Mouse (Mus musculus) cerebellum, adult 11 months (tissue): ENCODE measurements around the gene Cdkn2b.

Experiments used
- DNase-seq: peaks from one replicate; pipeline ENCODE4 v3.0.0; 2022

The Cdkn2b gene

GRCm38 (mm10) chr4:89310491-89311254, at the start of gene Cdkn2b:
Cdkn2b (minus strand) TSS chr4:89311039.
- peak; percentile 42 for DNase-seq

GRCm38 (mm10) chr4:89360349-89360748, 49.5 kb upstream of the Cdkn2b start:
- DNase-seq, result no peak

- DNase-seq, result no peak
Measured at GRCm38 (mm10) chr4:89359506-89359905, 48.7 kb upstream of the Cdkn2b start.

- no peak for DNase-seq
Measured at GRCm38 (mm10) chr4:89353935-89354334, 43.1 kb upstream of the Cdkn2b start.

- DNase-seq, result no peak
Measured at GRCm38 (mm10) chr4:89353071-89353582, 42.3 kb upstream of the Cdkn2b start.

GRCm38 (mm10) chr4:89351474-89351873, 40.6 kb upstream of the Cdkn2b start:
- DNase-seq, result no peak

GRCm38 (mm10) chr4:89350938-89351451, 40.2 kb upstream of the Cdkn2b start:
- no peak for DNase-seq

GRCm38 (mm10) chr4:89350391-89350790, 39.6 kb upstream of the Cdkn2b start:
- DNase-seq, result no peak

GRCm38 (mm10) chr4:89348842-89349241, 38.0 kb upstream of the Cdkn2b start:
- no peak for DNase-seq

GRCm38 (mm10) chr4:89313461-89313860, 2.6 kb upstream of the Cdkn2b start:
- no peak for DNase-seq

- DNase-seq, result no peak
Measured at GRCm38 (mm10) chr4:89309996-89310395, 843 bp downstream of the Cdkn2b start.

GRCm38 (mm10) chr4:89308001-89308400, 2.8 kb downstream of the Cdkn2b start:
- no peak for DNase-seq

GRCm38 (mm10) chr4:89306798-89307365, 4.0 kb downstream of the Cdkn2b start:
- DNase-seq, result no peak

- no peak for DNase-seq
Measured at GRCm38 (mm10) chr4:89305691-89306090, 5.1 kb downstream of the Cdkn2b start.

- DNase-seq, result no peak
Measured at GRCm38 (mm10) chr4:89303281-89303995, 7.4 kb downstream of the Cdkn2b start.

GRCm38 (mm10) chr4:89302129-89302528, 8.7 kb downstream of the Cdkn2b start:
- DNase-seq, result no peak

- no peak for DNase-seq
Measured at GRCm38 (mm10) chr4:89299721-89300120, 11.1 kb downstream of the Cdkn2b start.

- DNase-seq, result no peak
Measured at GRCm38 (mm10) chr4:89295441-89296220, 15.2 kb downstream of the Cdkn2b start.

- no peak for DNase-seq
Measured at GRCm38 (mm10) chr4:89294486-89295440, 16.1 kb downstream of the Cdkn2b start, which contains the start of gene Cdkn2a. Cdkn2a (minus strand) TSS chr4:89294653.

GRCm38 (mm10) chr4:89294091-89294485, 16.8 kb downstream of the Cdkn2b start:
- no peak for DNase-seq

- DNase-seq, result no peak
Measured at GRCm38 (mm10) chr4:89293516-89293915, 17.3 kb downstream of the Cdkn2b start.
